Mouse (Mus musculus): Measurements from ENCODE around the gene Cdh23. TPM values are rescaled to one million over a fixed set of nuclear protein-coding genes. Genes with fewer than 3 reads are reported as not detected.

The Cdh23 gene
- total and polyA plus RNA-seq, 2 experiments from 2014 or later: 1.9 to 13.1 TPM

DNA sequence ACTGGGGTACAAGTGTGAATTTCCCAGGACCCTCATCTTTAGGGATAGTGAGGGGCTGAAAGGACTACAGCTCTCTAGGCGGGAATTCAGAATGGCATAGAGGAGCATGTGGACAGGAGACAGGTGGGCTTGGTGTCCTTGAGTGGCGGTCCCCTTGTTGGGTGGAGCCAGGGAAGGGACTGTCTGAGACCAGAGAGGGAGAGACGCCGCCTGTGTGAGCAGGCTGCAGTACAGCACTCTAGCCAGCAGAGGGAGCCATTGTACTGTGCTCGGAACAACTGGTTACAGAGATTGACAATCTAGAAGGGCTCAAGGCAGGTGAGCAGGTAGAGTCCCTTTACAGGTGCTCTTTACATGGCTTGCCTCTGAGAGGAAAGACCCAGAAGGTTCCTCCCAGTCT, 288.5 kb downstream of the Cdh23 start:
- 3% methylated on average over 5 of the region's 5 CpGs for WGBS
- H3K27ac ChIP-seq (ENCODE audit: low read depth, low read length): no peak overlapping the region
- H3K9me3 ChIP-seq (ENCODE audit: low read length): no peaks in the 10 kb centered on the region
- H3K4me2 ChIP-seq (ENCODE audit: low read depth): no peak overlapping the region
- TF ChIP-seq CTCF (IDR thresholded peaks at IDR 0.05; ENCODE audit: low read depth): peak; percentile 99
- no peak overlapping the region for H3K4me3 ChIP-seq (ENCODE audit: low read depth, low read length)
- no peaks in the 10 kb centered on the region for H3K27me3 ChIP-seq (ENCODE audit: insufficient read depth, low read length)
- no peaks in the 10 kb centered on the region for H3K4me1 ChIP-seq (ENCODE audit: insufficient read depth)
- peak; percentile 34; the same call in 1 of the 2 replicates for ATAC-seq
- H3K9ac ChIP-seq: no peak overlapping the region
- DNase-seq: peak; percentile 84
- H3K36me3 ChIP-seq (ENCODE audit: insufficient read depth): no peaks in the 10 kb centered on the region

DNA sequence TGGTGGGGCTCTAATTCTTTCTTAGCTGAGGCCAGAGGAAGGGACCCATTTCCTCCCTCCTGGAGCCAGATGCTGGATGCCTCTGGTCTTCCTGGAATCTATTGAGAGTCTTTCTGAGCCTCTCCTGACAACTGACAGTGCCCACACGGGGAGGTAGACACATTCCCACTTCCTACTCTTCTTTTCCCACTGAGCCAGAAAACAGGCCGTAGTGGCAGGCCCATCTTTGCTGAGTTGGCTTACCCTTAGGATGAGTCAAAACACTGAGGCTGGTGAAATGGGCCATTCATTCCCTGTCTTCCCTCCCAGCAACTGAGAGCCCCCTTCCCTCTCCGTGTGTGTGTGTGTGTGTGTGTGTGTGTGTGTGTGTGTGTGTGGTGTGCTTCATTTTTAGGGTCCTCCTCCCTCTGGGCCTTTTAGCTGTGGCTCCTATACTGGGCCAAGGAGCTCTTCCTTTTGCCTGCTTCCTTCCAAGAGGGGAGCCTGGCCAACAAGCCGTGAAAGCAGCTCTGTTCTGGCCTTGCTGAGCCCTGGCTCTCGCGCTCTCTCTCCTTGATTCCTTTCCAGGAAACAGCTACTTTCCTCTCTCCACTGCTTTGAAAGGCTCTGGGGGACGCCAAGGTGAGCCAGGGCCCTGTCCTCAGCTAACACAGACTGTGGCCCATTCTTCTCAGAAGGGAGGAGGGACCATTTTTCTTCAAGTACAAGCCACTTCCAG, 290.7 kb downstream of the Cdh23 start:
- ATAC-seq: peak; percentile 79
- peak; percentile 46 for DNase-seq
- Histone ChIP-seq H3K9ac (no peak overlapping the region), H3K27ac (ENCODE audit: low read depth, low read length) (no peak overlapping the region), H3K4me3 (ENCODE audit: low read depth, low read length) (no peak overlapping the region), H3K4me2 (ENCODE audit: low read depth) (no peak overlapping the region), H3K9me3 (ENCODE audit: low read length) (no peaks in the 10 kb centered on the region), H3K27me3 (ENCODE audit: insufficient read depth, low read length) (no peaks in the 10 kb centered on the region), H3K36me3 (ENCODE audit: insufficient read depth) (no peaks in the 10 kb centered on the region), H3K4me1 (ENCODE audit: insufficient read depth) (no peaks in the 10 kb centered on the region)
- WGBS: 32% methylated on average over 7 of the region's 7 CpGs
- no peak for TF ChIP-seq CTCF (IDR thresholded peaks at IDR 0.05; ENCODE audit: low read depth)

DNA sequence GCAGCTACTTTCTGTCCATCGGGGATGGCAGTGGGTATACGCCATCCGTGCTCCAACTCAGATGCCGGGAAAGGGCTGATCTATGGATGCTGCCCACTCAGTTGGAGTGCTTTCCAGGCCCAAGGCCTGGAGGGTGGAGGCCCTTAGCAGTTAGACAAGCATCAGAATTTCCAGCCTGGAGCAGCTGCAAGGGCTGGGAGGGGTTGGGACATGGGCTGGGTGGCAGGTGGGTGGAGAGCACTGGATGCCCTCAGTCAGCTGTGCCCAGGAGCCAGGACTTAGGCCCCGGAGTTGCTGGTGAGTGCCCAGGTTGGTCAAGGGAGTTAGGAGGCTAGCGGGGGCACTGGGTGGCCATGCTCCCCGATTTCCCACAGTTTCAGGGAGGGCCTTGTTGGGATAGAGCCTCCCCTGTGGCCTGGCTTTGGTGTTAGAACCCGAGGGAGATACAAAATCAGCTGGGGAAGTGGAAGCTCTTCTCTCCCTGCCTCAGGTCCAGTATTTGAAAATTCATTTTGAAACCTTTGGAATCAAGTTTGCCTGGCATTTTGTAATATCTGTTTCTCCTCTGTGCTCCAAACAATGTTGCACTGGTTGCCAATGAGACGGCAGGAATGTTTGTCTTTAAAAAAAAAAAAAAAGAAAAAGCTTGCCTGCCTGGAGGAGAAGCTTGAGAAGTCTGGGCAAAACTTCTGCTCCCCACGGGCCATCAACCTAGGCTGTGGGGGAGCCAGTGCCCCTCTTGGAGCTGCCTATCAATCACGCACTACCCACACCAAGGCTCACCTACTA, 295.6 kb downstream of the Cdh23 start:
- H3K9ac ChIP-seq: no peak overlapping the region
- H3K4me3 ChIP-seq (ENCODE audit: low read depth, low read length): no peak overlapping the region
- H3K27me3 ChIP-seq (ENCODE audit: insufficient read depth, low read length): no peaks in the 10 kb centered on the region
- TF ChIP-seq CTCF (IDR thresholded peaks at IDR 0.05; ENCODE audit: low read depth): no peak
- DNase-seq (no peak), ATAC-seq (no peak)
- no peak overlapping the region for H3K27ac ChIP-seq (ENCODE audit: low read depth, low read length)
- no peak overlapping the region for H3K4me2 ChIP-seq (ENCODE audit: low read depth)
- no peaks in the 10 kb centered on the region for H3K36me3 ChIP-seq (ENCODE audit: insufficient read depth)
- no peaks in the 10 kb centered on the region for H3K4me1 ChIP-seq (ENCODE audit: insufficient read depth)
- 75% methylated on average over 11 of the region's 11 CpGs for WGBS
- H3K9me3 ChIP-seq (ENCODE audit: low read length): no peaks in the 10 kb centered on the region

DNA sequence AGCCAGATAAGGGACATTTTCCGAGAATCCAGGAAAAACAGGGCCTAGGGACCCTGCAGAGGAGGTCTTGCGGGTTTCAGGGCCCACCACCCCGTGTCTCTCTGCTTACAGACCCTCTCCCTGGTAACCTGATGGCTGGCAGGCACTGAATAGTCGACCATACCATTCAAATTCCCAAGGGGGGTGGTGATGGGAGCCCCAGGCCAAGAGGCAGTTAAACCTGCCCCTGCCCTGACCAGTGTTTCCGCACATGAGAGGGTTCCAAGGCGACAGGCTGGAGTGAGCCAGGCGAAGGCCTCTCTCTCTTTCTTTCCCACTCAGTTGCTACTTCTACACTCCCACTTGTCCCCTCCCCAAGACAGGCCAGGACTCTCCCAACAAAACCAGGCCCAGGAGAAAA, 296.8 kb downstream of the Cdh23 start, which contains the start of gene Gm17455:
Gene Gm17455, plus strand, starts transcription at position 278 of the 400 bp plus-strand sequence.
- DNase-seq: peak; percentile 19
- no peak within 1 kb of the TSS for H3K4me3 ChIP-seq (ENCODE audit: low read depth, low read length)
- TF ChIP-seq CTCF (IDR thresholded peaks at IDR 0.05; ENCODE audit: low read depth): no peak
- H3K36me3 ChIP-seq (ENCODE audit: insufficient read depth): no peaks in the 10 kb centered on the region
- H3K9ac ChIP-seq: no peak within 1 kb of the TSS
- ATAC-seq: peak; percentile 64
- WGBS: 52% methylated on average over 7 of the region's 7 CpGs
- H3K9me3 ChIP-seq (ENCODE audit: low read length): no peaks in the 10 kb centered on the region
- no peak within 1 kb of the TSS for H3K4me2 ChIP-seq (ENCODE audit: low read depth)
- H3K27ac ChIP-seq (ENCODE audit: low read depth, low read length): no peak within 1 kb of the TSS
- no peaks in the 10 kb centered on the region for H3K4me1 ChIP-seq (ENCODE audit: insufficient read depth)
- H3K27me3 ChIP-seq (ENCODE audit: insufficient read depth, low read length): no peaks in the 10 kb centered on the region

DNA sequence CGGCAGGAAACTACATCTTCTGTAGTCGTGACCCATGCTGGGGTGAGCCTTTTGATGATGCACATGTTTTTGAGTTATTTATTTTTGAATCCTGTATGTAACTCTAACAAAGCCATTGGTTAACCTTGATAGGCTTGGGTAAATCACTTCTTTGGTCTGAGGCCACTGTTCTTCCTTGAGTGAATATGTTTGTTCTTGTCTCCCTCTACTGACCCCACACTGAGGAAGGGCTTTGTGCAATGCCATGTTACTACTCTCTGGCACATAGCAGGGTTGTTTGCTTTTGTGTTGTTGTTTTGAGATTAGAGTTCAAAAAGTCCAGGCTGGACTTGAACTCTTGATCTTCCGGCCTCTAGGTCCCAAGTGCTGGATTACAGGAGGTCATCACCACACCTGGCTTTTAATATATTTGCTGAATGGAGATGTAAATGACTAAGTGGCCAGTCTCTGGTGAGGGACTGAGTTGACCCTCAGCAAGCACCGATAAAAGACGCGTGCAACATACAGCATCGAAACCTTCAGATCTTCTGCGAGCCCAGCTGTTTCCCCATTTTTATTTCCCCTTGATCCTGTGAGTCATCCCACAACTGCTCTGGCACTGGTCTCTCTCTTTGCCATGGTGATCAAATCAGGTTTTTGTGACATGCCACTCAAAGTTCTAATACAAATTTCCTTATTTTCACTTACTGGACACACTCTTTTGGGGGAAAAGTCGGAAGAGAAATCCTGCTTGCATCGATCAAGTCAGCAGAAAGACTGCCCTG, 298.1 kb downstream of the Cdh23 start:
- Histone ChIP-seq H3K9me3 (ENCODE audit: low read length) (no peaks in the 10 kb centered on the region), H3K36me3 (ENCODE audit: insufficient read depth) (no peaks in the 10 kb centered on the region), H3K4me3 (ENCODE audit: low read depth, low read length) (no peak overlapping the region), H3K27ac (ENCODE audit: low read depth, low read length) (no peak overlapping the region), H3K27me3 (ENCODE audit: insufficient read depth, low read length) (no peaks in the 10 kb centered on the region), H3K4me1 (ENCODE audit: insufficient read depth) (no peaks in the 10 kb centered on the region), H3K4me2 (ENCODE audit: low read depth) (no peak overlapping the region), H3K9ac (no peak overlapping the region)
- 94% methylated on average over 10 of the region's 10 CpGs for WGBS
- TF ChIP-seq CTCF (IDR thresholded peaks at IDR 0.05; ENCODE audit: low read depth): no peak
- DNase-seq (no peak), ATAC-seq (no peak)

DNA sequence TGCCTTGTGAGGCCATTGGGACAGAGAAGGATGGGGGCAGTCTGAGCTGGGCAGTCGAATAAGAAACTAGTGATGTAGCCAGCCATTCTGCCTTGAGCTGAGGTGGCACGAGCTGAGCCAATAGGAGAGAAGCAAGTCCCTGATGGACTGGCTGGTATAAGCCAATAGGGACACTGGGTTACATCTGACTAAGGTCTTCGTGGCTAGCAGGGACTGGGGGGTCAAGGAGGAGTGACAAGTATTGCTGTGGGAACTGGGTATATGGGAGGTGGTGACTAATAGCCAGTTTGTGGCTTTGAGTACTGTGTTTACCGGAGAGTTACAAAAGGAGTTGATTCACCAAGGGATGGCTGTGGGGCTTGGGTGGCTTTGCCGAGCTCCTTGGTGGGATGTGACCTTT, 300.7 kb downstream of the Cdh23 start:
- Histone ChIP-seq H3K4me3 (ENCODE audit: low read depth, low read length) (no peak overlapping the region), H3K27ac (ENCODE audit: low read depth, low read length) (no peak overlapping the region), H3K9ac (no peak overlapping the region), H3K4me2 (ENCODE audit: low read depth) (no peak overlapping the region), H3K4me1 (ENCODE audit: insufficient read depth) (no peaks in the 10 kb centered on the region), H3K36me3 (ENCODE audit: insufficient read depth) (no peaks in the 10 kb centered on the region), H3K27me3 (ENCODE audit: insufficient read depth, low read length) (no peaks in the 10 kb centered on the region), H3K9me3 (ENCODE audit: low read length) (no peaks in the 10 kb centered on the region)
- no peak for TF ChIP-seq CTCF (IDR thresholded peaks at IDR 0.05; ENCODE audit: low read depth)
- WGBS: 68% methylated on average over 5 of the region's 5 CpGs
- no peak for ATAC-seq
- DNase-seq: no peak

All from forebrain, postnatal 0 days (tissue).